Mouse (Mus musculus) liver, postnatal 0 days (tissue): ENCODE results near the gene Sik1. TPM values are rescaled to one million over a fixed set of nuclear protein-coding genes. Genes with fewer than 3 reads are reported as not detected.

Experiments used
- ATAC-seq: fragments of 200-750 bp; cut with Nextera tagmentation; 2 replicates; pipeline ENCODE4 v1.8.0; 2017; ENCODE audit warnings: mild to moderate bottlenecking, moderate library complexity
- DNase-seq: peaks from one replicate; pipeline ENCODE4 v3.0.0-alpha.2; 2016
- H3K27ac ChIP-seq: fragments of 300-500 bp; sonication (generic); 2 replicates; pipeline ENCODE4 v1.5.1; 2014; ENCODE audit warnings: antibody characterized with exemption, moderate library complexity, mild to moderate bottlenecking, low read depth
- H3K27me3 ChIP-seq: fragments of 300-500 bp; sonication (generic); 2 replicates; pipeline ENCODE4 v1.6.1; 2014; ENCODE audit warnings: low read length, control low read depth, mixed read lengths; ENCODE audit not compliant: insufficient read depth
- H3K36me3 ChIP-seq: fragments of 300-500 bp; sonication (generic); replicated peaks from 2 replicates; pipeline ENCODE4 v1.6.1; 2014; ENCODE audit warnings: mild to moderate bottlenecking, control low read depth, low read length, moderate library complexity, mixed read lengths; ENCODE audit not compliant: insufficient read depth
- H3K4me1 ChIP-seq: fragments of 300-500 bp; sonication (generic); 2 replicates; pipeline ENCODE4 v1.6.1; 2014; ENCODE audit warnings: antibody characterized with exemption, mild to moderate bottlenecking, control low read depth; ENCODE audit not compliant: insufficient read depth
- H3K4me2 ChIP-seq: fragments of 300-500 bp; sonication (generic); 2 replicates; pipeline ENCODE4 v1.6.1; 2014; ENCODE audit warnings: low read depth, mild to moderate bottlenecking, low read length, moderate library complexity, mixed read lengths
- H3K4me3 ChIP-seq: fragments of 300-500 bp; sonication (generic); 2 replicates; pipeline ENCODE4 v1.5.1; 2014; ENCODE audit warnings: low read depth, low read length
- H3K9ac ChIP-seq: fragments of 300-500 bp; sonication (generic); replicated peaks from 2 replicates; pipeline ENCODE4 v1.6.1; 2014; ENCODE audit warnings: mild to moderate bottlenecking, moderate library complexity
- H3K9me3 ChIP-seq: fragments of 300-500 bp; sonication (generic); 2 replicates; pipeline ENCODE4 v1.6.1; 2016; ENCODE audit warnings: mild to moderate bottlenecking, control low read depth, low read length, mixed read lengths
- CTCF ChIP-seq: sonication (generic); IDR thresholded peaks from 2 replicates; pipeline ENCODE4 v1.5.1; 2016; ENCODE audit warnings: antibody characterized with exemption, low read depth
- EP300 ChIP-seq: IDR thresholded peaks from 2 replicates; pipeline ENCODE4 v1.6.1; 2016; ENCODE audit warnings: antibody characterized with exemption, low read depth, mild to moderate bottlenecking
- WGBS: fragments of 180-500 bp; shearing (Covaris S2); extraction: QIAGEN DNeasy Blood & Tissue Kit; methylation state at CpG from one replicate; pipeline ENCODE4 v1.1.7; 2014; ENCODE audit not compliant: insufficient replicate concordance; 5-methylcytosine and 5-hydroxymethylcytosine counted together
- polyA plus RNA-seq: library from polyadenylated mRNA; unstranded; fragments of >200 nt; fragmentation: Nextera tagmentation; extraction: Ambion mirVana; gene quantifications from 2 replicates; pipeline ENCODE4 v1.2.1, GENCODE M21; 2015

Sik1 gene
- polyA plus RNA-seq, 1 experiment from 2014 or later: 7.8 TPM

DNA sequence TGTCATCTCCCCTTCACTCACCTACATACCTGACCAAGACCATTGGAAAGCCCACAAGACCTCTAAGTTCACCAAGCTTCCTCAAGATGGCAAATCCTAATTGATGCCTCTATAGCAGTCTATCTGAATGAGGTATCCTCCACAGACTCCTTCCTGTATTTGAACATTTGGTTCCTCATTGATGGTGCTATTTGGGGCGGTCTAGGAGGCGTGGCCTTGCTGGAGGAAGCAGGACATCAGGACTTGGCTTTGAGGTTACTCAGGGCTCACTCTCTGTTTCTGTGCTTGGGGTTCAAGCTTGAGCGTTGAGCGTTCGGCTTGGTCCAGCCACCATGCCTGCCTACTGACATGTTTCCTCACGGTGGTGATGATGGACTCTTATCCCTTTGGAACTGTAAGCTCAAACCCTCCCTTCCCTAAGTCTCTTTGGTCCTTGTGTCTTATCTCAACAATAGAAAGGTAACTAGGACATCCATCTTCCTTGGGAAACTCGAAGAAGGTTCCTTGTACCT is 54.7 kb downstream of the Sik1 start:
- peaks cover 3% of the 10 kb centered on the region for H3K4me1 ChIP-seq
- no peak for TF ChIP-seq CTCF
- no peak for TF ChIP-seq EP300
- no peaks in the 10 kb centered on the region for H3K36me3 ChIP-seq
- no peaks in the 10 kb centered on the region for H3K9me3 ChIP-seq
- no peak overlapping the region for H3K27ac ChIP-seq
- ATAC-seq (no peak), DNase-seq (peak; percentile 57)
- H3K27me3 ChIP-seq: no peaks in the 10 kb centered on the region
- no peak overlapping the region for H3K4me3 ChIP-seq
- WGBS: 65% methylated on average over 7 of the region's 7 CpGs
- H3K9ac ChIP-seq: no peak overlapping the region
- no peak overlapping the region for H3K4me2 ChIP-seq

DNA sequence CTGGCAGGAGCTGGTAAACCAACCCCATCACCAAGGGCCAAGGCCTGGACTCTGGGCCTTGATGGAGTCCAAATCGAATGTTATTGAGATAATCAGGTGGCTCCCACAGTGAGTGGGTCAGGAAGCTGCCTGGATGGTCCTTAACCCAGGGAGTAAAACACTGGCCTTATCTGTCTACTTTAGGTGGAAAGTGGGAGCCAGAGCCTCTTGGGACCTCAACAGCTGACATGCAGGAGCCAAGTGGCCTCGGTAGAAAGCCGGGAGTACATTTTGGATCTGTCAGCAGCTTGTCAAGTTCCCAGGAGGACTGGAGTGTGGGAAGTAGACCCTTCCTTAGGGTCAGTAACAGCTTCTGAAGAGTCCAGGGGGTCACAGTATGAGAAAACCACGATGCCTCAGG is 59.7 kb downstream of the Sik1 start:
- H3K9me3 ChIP-seq: no peaks in the 10 kb centered on the region
- TF ChIP-seq CTCF: no peak
- TF ChIP-seq EP300: no peak
- no peak overlapping the region for H3K9ac ChIP-seq
- H3K4me1 ChIP-seq: 0 out of 2 replicates have a peak, but pooled peaks cover 5% of the 10 kb centered on the region
- H3K36me3 ChIP-seq: no peaks in the 10 kb centered on the region
- no peak overlapping the region for H3K4me3 ChIP-seq
- H3K4me2 ChIP-seq: no peak overlapping the region
- no peak overlapping the region for H3K27ac ChIP-seq
- WGBS: 66% methylated on average over 4 of the region's 4 CpGs
- H3K27me3 ChIP-seq: no peaks in the 10 kb centered on the region
- ATAC-seq: no peak
- DNase-seq: no peak

Other genes starting within 250 kb of the Sik1 start
- gene Cbs, start 218.6 kb downstream of the Sik1 start, polyA plus RNA-seq: 63.7 and 70.1 TPM in 2 replicates
- gene U2af1, start 196.9 kb downstream of the Sik1 start, polyA plus RNA-seq: 118 and 124 TPM in 2 replicates
- not detected in 2 replicates for gene Cryaa, start 178.0 kb downstream of the Sik1 start, polyA plus RNA-seq
- gene Rrp1b, start 180.3 kb upstream of the Sik1 start, polyA plus RNA-seq: 10.5 and 13.9 TPM in 2 replicates
- 0.21 and 0.42 TPM in 2 replicates for gene Hsf2bp, start 180.5 kb upstream of the Sik1 start, polyA plus RNA-seq